Mouse (Mus musculus) midbrain, postnatal 0 days (tissue): ENCODE data around the gene Gm39566. TPM values are rescaled to one million over a fixed set of nuclear protein-coding genes. Genes with fewer than 3 reads are reported as not detected.

Experiments used
- ATAC-seq: fragments of 200-750 bp; cut with Nextera tagmentation; 2 replicates; pipeline ENCODE4 v1.8.0; 2017; ENCODE audit warnings: moderate number of reproducible peaks, mild to moderate bottlenecking, moderate TSS enrichment, moderate library complexity; ENCODE audit not compliant: low FRiP score
- DNase-seq: peaks from one replicate; pipeline ENCODE4 v3.0.0-alpha.2; 2015; ENCODE audit warnings: low spot score
- H3K27ac ChIP-seq: fragments of 300-500 bp; sonication (generic); 2 replicates; pipeline ENCODE4 v1.5.1; 2014; ENCODE audit warnings: low read depth, mild to moderate bottlenecking, low read length, mixed read lengths
- H3K27me3 ChIP-seq: fragments of 300-500 bp; sonication (generic); 2 replicates; pipeline ENCODE4 v1.6.1; 2014; ENCODE audit warnings: low read length, control low read depth, mixed read lengths; ENCODE audit not compliant: insufficient read depth
- H3K36me3 ChIP-seq: fragments of 300-500 bp; sonication (generic); 2 replicates; pipeline ENCODE4 v1.6.1; 2014; ENCODE audit warnings: low read length, control low read depth, mixed read lengths; ENCODE audit not compliant: insufficient read depth
- H3K4me1 ChIP-seq: fragments of 300-500 bp; sonication (generic); 2 replicates; pipeline ENCODE4 v1.6.1; 2014; ENCODE audit warnings: mild to moderate bottlenecking, control low read depth, antibody characterized with exemption, low read length, mixed read lengths; ENCODE audit not compliant: insufficient read depth
- H3K4me2 ChIP-seq: fragments of 300-500 bp; sonication (generic); 2 replicates; pipeline ENCODE4 v1.6.1; 2014; ENCODE audit warnings: low read depth, mild to moderate bottlenecking, low read length, mixed read lengths; ENCODE audit not compliant: poor library complexity, severe bottlenecking
- H3K4me3 ChIP-seq: fragments of 300-500 bp; sonication (generic); 2 replicates; pipeline ENCODE4 v1.5.1; 2014; ENCODE audit warnings: low read depth, mild to moderate bottlenecking, low read length, moderate library complexity
- H3K9ac ChIP-seq: fragments of 300-500 bp; sonication (generic); replicated peaks from 2 replicates; pipeline ENCODE4 v1.6.1; 2014; ENCODE audit warnings: mild to moderate bottlenecking, low read length, moderate library complexity, mixed read lengths; ENCODE audit not compliant: poor library complexity, severe bottlenecking
- H3K9me3 ChIP-seq: fragments of 300-500 bp; sonication (generic); 2 replicates; pipeline ENCODE4 v1.6.1; 2016; ENCODE audit warnings: low read length, control low read depth
- CTCF ChIP-seq: IDR thresholded peaks from 2 replicates; pipeline ENCODE4 v1.5.1; 2016; ENCODE audit warnings: antibody characterized with exemption, mild to moderate bottlenecking
- WGBS: fragments of 180-500 bp; shearing (Covaris S2); extraction: QIAGEN DNeasy Blood & Tissue Kit; methylation state at CpG from one replicate; pipeline ENCODE4 v1.1.7; 2014; 5-methylcytosine and 5-hydroxymethylcytosine counted together
- polyA plus RNA-seq: library from polyadenylated mRNA; unstranded; fragments of >200 nt; fragmentation: Nextera tagmentation; extraction: Ambion mirVana; gene quantifications from 2 replicates; pipeline ENCODE4 v1.2.1, GENCODE M21; 2015
- total RNA-seq: library from RNA; depleted of rRNA; stranded (reverse); fragments of >200 nt; gene quantifications from 2 replicates; pipeline ENCODE4 v1.2.3, GENCODE M21; 2014

The Gm39566 gene
- total and polyA plus RNA-seq, 2 experiments from 2014 or later = not detected

GRCm38 (mm10) chr11:69793429-69793828 lies 21.7 kb downstream of the Gm39566 start:
- Histone ChIP-seq H3K4me3 (no peak overlapping the region), H3K4me1 (no peaks in the 10 kb centered on the region), H3K27ac (no peak overlapping the region), H3K4me2 (no peak overlapping the region), H3K9me3 (no peaks in the 10 kb centered on the region), H3K27me3 (no peaks in the 10 kb centered on the region; the same call in 1 of the 2 replicates), H3K36me3 (0 out of 2 replicates have a peak, but pooled peaks cover 6% of the 10 kb centered on the region), H3K9ac (no peak overlapping the region)
- ATAC-seq = no peak
- no peak for DNase-seq
- 64% methylated on average over 5 of the region's 5 CpGs for WGBS
- TF ChIP-seq CTCF = no peak

DNA sequence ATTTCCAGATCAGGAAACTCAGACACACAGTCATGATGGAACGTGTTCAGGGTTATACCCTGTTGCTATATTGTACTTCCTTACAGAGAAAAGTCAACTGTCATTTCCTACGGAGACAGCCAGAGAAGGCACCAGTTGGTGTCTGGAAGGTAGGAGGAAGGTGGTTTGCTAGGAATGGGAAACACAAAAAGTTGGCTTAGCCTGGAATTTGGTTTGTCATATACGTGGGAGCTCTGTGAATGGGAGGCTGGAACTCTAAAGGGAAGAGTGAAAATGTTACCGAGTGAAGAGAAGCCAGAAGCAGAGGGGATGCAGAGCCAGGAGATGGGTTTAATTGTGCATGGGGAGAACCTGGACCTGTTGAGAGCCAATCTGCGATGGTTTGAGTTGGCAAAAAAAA lies 23.7 kb downstream of the Gm39566 start:
- Histone ChIP-seq H3K4me2 (no peak overlapping the region), H3K4me1 (no peaks in the 10 kb centered on the region), H3K9me3 (no peaks in the 10 kb centered on the region), H3K27ac (no peak overlapping the region), H3K4me3 (no peak overlapping the region), H3K27me3 (no peaks in the 10 kb centered on the region), H3K36me3 (no peaks in the 10 kb centered on the region), H3K9ac (no peak overlapping the region)
- ATAC-seq (no peak), DNase-seq (no peak)
- no peak for TF ChIP-seq CTCF
- WGBS = 70% methylated on average over 5 of the region's 5 CpGs

GRCm38 (mm10) chr11:69789431-69789830 lies 25.7 kb downstream of the Gm39566 start:
- TF ChIP-seq CTCF = no peak
- 78% methylated on average over 5 of the region's 5 CpGs for WGBS
- Histone ChIP-seq H3K27me3 (no peaks in the 10 kb centered on the region), H3K27ac (no peak overlapping the region), H3K4me1 (no peaks in the 10 kb centered on the region), H3K9ac (no peak overlapping the region), H3K9me3 (no peaks in the 10 kb centered on the region), H3K4me2 (no peak overlapping the region), H3K36me3 (no peaks in the 10 kb centered on the region), H3K4me3 (no peak overlapping the region)
- DNase-seq = no peak
- ATAC-seq = no peak

- no peaks in the 10 kb centered on the region for H3K4me1 ChIP-seq
- no peaks in the 10 kb centered on the region for H3K9me3 ChIP-seq
- ATAC-seq (no peak), DNase-seq (no peak)
- H3K27ac ChIP-seq = no peak overlapping the region
- H3K9ac ChIP-seq = no peak overlapping the region
- H3K4me2 ChIP-seq = no peak overlapping the region
- no peaks in the 10 kb centered on the region for H3K27me3 ChIP-seq
- TF ChIP-seq CTCF = no peak
- no peak overlapping the region for H3K4me3 ChIP-seq
- 74% methylated on average over 5 of the region's 5 CpGs for WGBS
- no peaks in the 10 kb centered on the region for H3K36me3 ChIP-seq
Observed at GRCm38 (mm10) chr11:69787306-69787705, 27.8 kb downstream of the Gm39566 start.

DNA sequence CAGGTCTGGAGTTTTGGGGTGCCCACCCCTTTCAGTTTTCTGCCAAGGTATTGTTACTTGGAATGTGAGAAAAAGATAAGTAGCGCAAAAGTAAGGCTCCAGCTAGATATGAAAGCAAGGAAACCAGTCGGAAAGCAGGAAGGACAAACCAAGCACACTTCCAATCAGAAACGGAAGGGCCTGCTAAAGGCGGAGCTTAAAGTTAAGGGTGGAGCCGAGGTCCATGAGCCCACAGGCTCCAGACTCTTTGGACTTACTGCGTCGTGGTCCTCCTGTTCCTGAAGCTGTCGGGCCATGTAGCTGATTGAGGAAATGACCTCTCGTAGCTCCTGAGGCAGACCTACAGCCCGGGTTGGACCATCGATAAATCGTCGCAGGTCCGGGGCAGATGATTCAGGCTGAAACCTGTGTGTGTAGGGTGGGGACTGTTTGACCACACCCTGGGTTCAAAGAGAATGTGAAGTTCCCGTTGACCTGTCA lies 30.3 kb downstream of the Gm39566 start:
- TF ChIP-seq CTCF = no peak
- 47% methylated on average over 15 of the region's 15 CpGs for WGBS
- Histone ChIP-seq H3K4me3 (no peak overlapping the region), H3K4me1 (no peaks in the 10 kb centered on the region), H3K27me3 (no peaks in the 10 kb centered on the region), H3K4me2 (no peak overlapping the region), H3K9me3 (no peaks in the 10 kb centered on the region), H3K9ac (no peak overlapping the region), H3K36me3 (no peaks in the 10 kb centered on the region), H3K27ac (no peak overlapping the region)
- ATAC-seq (no peak), DNase-seq (no peak)

GRCm38 (mm10) chr11:69781828-69782227 lies 33.3 kb downstream of the Gm39566 start:
- Histone ChIP-seq H3K9ac (no peak overlapping the region), H3K4me3 (no peak overlapping the region), H3K4me2 (no peak overlapping the region), H3K27ac (no peak overlapping the region), H3K36me3 (peaks cover 7% of the 10 kb centered on the region; the same call in 1 of the 2 replicates), H3K9me3 (no peaks in the 10 kb centered on the region), H3K27me3 (no peaks in the 10 kb centered on the region), H3K4me1 (no peaks in the 10 kb centered on the region)
- TF ChIP-seq CTCF = no peak
- no peak for DNase-seq
- 50% methylated on average over 4 of the region's 4 CpGs for WGBS
- no peak for ATAC-seq
